14 mouse cellular contexts compared by ENCODE assay signal in genomic region chr14:86453142-86453541, GRCm38 (mm10).
"Had no signal": no experiment of that assay in that cellular context is flagged by ENCODE, and none has a peak within 500 bp of the region (broad histone marks: within the 10 kb centered on the region; RNA-seq: fewer than 3 reads in every experiment).

No protein-coding gene starts in this region.

- ATAC-seq: midbrain, embryonic 16.5 days had no signal

- H3K27me3 ChIP-seq: limb, embryonic 13.5 days; liver, embryonic 15.5 days; midbrain, embryonic 12.5 days; neural tube, embryonic 13.5 days; stomach, embryonic 15.5 days had no signal

- H3K4me2 ChIP-seq: limb, embryonic 13.5 days; liver, embryonic 15.5 days; midbrain, embryonic 12.5 days; neural tube, embryonic 13.5 days; stomach, embryonic 15.5 days had no signal

- H3K27ac ChIP-seq: limb, embryonic 13.5 days; liver, embryonic 15.5 days; midbrain, embryonic 12.5 days; neural tube, embryonic 13.5 days; stomach, embryonic 15.5 days had no signal

- H3K4me1 ChIP-seq: limb, embryonic 13.5 days; liver, embryonic 15.5 days; midbrain, embryonic 12.5 days; neural tube, embryonic 13.5 days; stomach, embryonic 15.5 days had no signal

- H3K9ac ChIP-seq: limb, embryonic 13.5 days; liver, embryonic 15.5 days; midbrain, embryonic 12.5 days; neural tube, embryonic 13.5 days; stomach, embryonic 15.5 days had no signal

- H3K9me3 ChIP-seq: limb, embryonic 13.5 days; liver, embryonic 15.5 days; midbrain, embryonic 12.5 days; neural tube, embryonic 13.5 days; stomach, embryonic 15.5 days had no signal

- H3K4me3 ChIP-seq: limb, embryonic 13.5 days; liver, embryonic 15.5 days; midbrain, embryonic 12.5 days; neural tube, embryonic 13.5 days; stomach, embryonic 15.5 days had no signal

- DNase-seq: kidney, adult 11 months; kidney, adult 9 months; kidney, postnatal 10 days; left cerebral cortex, postnatal 4 days; retina, postnatal 1 day; right cerebral cortex, postnatal 4 days; spleen, adult 18-20 months; thymus, postnatal 36 days had no signal

- H3K36me3 ChIP-seq: limb, embryonic 13.5 days; liver, embryonic 15.5 days; midbrain, embryonic 12.5 days; neural tube, embryonic 13.5 days; stomach, embryonic 15.5 days had no signal
